Mouse (Mus musculus) ZHBTc4 (cell line): Measurements from ENCODE around the gene Atxn1.
A peak's percentile ranks its signal among the peaks of the same experiment; 100 is the strongest.

Experiments used
- DNase-seq: peaks from one replicate; pipeline ENCODE4 v3.0.0-alpha.2; 2011; ENCODE audit warnings: low read depth, low spot score

Gene Atxn1

DNA sequence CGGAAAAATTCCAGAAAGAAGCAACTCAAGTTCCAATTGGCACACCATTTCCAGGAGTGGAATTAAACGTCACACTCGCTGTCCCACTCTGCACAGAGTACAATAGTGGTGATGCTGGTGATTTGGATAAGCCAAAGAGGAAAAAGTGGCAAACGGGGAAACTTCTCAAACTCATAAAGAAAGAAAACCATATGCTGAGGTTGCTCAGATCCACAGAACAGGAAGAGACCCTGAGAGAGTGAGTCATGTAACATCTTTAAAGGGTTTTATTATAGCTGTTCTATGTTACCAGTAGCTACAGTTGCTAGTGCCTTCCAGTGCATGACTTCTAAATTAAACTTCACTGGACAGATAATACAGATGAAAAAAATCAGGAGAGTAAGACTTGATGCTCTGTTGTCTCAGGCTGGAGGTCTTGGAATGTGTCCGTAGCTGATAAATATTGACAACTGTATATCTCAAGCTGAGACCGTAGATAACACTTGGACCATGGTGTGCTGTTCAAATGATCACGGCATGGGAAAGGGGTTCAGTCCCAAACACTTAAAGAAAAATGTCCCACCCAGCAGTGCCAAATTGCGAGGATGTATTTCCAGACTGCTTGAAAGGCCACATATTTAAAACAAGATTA, 98.1 kb downstream of the Atxn1 start:
- no peak for DNase-seq

DNA sequence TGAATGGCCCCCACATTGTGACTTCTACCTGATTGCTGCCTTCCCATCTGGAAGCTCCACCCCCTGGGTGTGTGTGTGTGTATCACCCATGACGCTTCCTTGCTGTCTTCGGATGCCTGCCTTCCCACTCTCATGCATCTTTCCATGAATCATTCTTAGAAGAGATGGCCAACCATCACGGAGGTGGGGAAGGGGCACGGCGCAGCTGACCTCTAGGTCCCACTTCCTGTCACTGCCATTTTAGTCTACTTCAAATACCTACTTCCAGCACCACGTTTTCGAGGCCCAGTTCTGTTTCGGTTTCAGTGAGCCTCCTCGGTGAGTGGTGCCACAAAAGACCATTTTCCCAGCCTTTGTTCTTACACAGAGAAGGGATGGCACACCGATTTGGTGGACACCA, 99.2 kb downstream of the Atxn1 start:
- DNase-seq: no peak

DNA sequence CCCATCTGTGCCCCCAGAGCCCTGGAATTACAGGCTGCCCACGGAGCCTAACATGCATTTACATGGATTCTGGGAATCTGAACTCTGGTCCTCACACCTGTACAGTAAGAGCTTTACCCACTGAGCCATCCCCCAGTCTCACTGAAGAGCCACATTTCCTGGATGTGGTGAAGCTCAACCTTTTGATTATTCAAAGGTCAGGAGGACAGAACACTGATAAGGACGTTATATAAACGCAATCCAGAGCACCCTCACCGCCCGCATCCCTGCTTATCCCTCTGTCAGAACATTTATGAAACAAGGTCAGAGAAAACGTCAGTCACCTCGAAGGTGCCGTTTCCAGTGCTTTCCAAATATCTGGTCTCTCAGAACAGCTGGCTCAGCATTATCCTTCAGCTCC, 101.0 kb downstream of the Atxn1 start:
- DNase-seq: no peak

DNA sequence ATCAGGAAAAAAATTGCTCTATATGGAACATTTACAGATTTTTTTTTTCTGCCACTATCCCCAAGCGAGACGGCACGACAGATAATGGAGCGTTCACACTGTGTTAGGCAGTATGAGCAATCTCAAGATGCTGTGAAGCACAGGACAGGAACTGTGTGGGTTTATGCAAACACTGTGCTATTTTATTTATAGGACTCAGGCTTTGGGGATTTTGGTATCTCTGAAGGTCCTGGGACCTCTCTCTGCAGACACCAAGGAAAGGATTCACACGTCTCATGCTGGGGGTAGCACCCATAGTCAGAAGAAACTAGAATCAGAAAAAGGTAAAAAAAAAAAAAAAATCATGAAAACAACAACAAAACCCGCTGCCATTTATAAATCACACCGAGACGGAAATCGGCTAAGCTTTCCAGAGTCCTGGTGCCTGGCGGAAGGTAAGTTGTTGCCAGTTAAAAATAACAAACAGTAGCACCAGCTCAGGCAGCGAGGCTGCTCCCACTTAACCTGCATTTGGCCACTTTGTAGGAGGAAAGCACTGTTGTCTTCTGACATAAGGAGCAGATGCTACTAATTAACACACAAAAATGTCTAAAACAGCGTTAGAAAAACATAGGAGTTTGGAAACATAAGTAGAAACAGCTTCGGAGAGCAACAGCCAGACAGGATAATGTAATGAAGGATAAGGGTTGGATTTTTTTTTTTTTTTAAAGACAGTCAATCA, 102.8 kb downstream of the Atxn1 start:
- no peak for DNase-seq

DNA sequence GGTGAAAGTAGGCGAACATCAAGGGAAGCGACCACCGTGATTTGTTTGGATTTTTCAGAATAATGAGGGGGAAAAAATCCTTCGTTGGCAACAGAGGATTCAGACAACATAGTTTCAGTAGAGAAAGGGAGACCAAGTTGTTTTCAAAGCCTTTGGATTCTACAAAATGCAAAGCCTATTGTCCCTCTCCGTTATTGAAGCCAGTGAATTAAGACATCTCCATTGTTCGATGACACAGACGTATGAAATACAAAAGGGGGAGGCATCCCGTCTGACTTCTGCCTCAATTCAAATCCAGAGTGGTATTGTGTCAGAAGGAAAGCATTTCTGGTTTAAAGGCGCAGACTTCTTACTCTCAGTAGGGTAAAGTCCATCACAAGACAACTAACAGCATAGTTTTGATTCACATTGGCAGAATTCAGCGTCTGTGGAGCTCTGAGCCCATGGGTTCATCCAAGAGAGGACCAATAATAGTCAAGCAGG, 103.7 kb downstream of the Atxn1 start:
- DNase-seq: no peak

DNA sequence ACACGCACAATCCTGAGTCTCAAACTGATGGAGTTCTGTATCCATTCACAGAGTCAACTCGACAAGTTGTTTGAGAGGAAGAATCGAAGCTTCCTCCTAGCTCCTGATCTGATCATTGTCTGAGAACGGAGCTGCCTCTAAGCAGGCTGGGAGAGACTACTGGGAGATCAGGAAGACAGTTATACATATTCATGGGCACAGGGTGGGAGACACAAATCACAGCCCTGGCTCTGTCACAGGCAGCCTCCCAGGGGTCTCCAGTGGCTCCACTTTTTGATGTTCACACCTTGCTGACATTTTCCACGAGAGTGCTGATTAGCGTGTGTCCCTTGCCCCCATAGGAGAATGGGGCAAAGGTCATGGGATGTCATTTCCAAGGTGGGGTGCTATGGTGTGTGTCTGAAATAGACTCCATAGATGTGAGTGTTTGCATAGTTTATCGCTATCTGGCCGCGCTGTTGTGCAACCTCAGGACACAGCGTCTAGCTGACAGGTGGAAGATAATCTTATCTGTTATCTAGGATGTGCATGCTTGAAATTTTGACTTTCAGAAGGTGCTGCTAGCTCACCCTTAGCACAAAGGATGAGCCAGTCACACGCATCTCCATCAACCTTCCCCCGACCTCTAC, 105.6 kb downstream of the Atxn1 start:
- no peak for DNase-seq

DNA sequence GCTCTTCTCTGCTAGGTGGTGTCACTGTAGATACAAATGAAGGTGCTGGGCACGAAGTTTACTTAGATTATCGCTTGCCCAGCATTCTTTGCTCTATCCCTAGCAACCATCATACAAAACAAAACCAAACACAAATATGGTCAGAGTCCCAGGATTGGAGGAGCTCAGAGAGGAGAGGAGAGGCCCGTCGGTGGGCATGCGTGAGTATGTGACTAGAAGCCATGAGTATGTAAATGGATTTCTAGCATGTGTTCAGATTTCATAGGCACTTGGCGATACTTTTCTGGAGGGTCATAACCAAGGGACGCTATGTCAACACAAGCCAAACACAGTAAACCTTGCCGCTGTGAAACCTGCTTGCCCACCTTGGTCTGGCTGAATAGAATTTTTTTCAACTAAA, 107.4 kb downstream of the Atxn1 start:
- DNase-seq: no peak

DNA sequence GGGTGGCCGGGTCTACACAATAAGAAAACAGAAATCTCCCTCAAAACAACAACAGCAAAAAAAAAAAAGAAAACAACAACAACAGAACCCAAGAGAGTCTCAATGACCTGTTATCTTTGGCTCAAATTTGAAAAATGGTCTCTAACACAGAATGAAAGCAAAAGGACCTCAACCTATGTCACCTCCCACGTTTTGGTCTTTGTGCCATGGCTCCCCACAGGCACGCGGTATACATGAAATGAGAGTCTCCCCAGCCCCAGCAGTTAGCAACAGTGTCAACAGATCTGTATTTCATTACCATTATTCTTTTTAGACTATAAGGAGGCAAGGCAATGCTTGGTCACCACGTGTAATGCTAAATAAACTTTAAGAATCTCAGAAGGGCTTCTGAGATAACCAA, 110.3 kb downstream of the Atxn1 start:
- no peak for DNase-seq

DNA sequence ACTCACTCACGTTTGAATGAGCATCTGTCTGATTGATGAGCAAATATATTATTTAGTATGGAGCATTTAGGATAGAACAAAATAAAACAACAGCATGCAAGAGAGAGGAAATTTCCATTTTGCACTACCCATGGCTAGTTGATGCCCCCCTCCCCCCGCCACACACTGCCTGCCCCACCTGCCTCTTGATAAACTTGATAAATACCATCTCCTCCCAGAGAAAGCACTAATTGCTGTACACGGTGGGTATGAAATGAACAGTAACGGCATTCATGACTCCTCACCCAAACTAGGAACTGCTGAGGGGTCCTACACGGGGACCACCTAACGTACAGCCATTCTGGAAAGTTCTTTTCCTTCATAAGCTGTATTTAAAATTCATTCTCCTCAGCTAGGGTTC, 111.1 kb downstream of the Atxn1 start:
- no peak for DNase-seq

DNA sequence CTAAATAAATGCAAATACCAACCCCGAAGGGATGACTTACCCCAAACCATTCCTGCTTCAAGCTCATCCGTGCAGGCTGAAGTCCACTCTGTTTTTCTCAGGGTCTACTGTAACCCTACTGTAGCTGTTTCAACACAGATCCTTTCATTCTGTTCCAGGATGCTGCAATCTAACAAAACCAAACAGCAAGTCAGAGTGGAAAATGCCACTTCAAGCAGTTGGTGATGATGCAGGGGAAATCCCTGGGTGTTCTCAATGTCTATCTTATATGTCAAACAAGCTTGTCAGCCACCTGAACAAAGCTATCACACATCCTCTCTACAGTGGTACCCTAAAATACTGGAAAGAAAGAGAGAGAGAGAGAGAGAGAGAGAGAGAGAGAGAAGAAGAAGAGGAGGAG, 112.5 kb downstream of the Atxn1 start:
- no peak for DNase-seq

DNA sequence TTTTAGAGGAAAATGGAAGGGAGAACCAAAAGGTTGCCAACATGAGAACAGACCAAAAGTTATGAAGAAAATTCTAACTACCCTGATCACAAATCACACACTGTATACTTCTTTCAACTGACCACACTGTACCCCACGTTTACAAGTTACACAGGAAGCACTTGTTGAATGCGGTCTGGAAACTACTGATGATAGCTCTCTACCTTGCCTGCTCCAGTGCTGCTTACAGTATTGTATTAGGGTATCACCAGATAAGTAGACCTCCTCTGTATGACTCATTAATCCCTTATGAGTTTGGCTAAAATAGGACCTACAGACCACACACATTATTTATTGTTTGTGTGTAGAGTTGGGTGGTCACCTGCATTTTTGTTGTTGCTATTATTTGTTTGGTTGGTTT, 113.1 kb downstream of the Atxn1 start:
- DNase-seq: no peak

DNA sequence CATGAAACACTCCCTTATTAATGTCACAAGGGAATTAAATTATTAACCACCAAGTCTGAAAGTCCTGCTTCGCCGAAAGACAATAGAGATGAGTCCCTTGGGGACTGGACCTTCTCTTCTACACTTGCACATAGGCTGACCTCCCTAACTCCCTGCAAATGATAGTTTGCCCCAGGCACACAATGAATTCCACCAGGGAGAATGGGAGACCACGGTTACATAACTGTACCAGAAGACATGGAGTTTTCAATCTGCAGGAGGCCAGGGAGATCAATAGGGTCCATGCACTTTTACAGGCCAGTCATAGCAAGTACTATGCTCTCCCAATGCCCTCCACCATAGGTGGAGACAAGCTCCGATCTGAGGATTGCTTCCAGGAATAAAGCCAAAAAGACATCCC, 113.7 kb downstream of the Atxn1 start:
- no peak for DNase-seq

DNA sequence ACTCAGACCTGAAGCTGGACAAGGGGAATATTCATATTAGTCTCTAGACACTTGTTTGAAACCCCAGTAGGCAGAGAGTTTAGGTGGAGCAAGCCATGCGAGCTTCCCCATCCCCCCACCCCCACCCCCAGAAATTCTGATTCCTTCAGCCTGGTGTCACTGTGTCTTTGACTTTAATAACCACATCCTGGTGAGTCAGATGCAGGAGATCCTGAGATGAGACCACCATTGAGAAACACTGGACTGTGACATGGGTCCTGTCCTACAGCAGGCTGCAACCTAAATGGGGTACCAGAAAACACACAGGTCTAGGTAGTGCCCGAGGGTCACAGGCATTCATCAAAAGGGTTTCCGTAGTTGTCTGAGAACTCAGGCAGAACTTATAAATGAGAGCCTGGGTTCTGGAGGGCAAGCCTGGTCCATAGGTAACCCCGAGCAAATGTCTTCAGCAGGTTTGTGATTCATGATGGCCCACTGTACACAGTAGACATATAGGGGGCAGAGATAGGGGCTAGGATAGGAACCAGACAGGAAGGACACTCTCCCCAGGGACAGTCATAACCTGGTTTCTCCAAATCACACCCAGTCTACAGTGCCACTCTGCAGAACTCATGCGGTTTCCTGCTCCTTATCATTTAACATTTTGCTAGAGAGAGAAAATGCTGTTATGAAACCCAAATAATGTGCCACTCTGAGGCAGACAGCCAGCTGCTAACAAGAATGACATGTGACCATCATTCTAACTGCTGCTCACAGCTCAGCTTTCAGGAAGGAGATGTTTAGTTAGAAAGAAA, 114.4 kb downstream of the Atxn1 start:
- DNase-seq: no peak

DNA sequence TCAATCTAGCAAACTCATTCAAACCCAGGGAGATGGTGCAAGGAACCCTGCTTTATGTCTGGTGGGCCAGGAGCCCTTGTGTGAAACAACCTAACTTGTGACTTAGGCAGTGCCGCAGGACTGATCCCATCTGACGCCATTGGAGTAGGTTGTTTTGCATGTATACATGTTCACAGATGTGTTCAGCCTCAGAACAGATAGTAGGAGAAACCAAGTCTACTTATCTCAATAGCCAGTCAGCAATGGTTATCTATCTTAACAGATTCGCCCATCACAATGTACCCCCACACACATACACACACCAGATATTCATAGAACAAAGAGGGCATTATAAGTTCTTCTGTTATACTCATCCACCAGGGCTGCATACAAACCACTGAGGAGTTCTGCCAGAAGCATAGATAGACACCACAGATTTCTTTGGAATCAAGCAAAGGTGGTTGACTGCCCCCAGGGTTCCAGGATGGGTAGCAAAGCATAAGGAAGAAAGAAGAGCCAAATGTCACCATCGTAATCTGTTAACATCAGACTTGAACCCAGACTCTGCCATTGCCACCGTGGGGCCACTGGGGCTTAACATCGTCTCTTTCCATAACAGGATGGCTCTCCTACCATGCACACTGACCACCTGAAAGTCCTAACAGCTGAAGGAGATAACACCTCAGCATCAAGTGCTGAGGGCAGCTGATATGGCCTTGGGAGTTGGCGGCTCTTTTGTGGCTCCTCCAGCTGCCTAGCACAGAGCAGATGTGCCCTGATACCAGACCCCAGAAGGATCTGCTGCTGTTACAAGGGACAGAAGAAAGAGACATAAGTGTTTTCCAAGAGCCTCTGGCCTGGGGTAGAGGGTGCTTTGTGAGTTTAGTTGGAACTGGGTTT, 115.4 kb downstream of the Atxn1 start:
- no peak for DNase-seq

DNA sequence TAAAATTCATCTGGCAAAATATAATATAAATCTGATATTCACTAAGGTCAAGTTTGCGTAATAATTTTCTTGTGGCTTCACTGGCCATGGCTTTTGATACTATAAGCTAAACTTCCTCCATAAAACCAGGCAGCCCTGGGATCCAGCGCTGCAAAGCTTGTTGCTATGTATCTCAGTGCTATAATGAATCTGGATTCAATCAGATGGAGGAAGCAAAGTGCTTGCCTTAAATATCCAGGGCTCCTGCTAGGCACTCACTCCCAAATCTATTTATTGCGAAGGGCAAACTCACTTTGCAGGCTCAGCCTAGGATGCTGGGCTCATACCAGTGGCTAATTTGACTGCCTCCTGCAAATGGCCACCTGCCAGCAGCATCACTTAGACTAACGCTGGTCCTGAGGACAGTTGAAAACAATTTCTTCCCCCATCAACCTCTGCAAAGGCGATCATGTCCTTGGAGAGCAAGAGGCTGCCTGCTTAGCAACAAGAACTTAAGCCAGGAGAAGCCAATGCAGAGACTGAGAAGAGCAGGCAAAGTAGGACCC, 122.2 kb downstream of the Atxn1 start:
- no peak for DNase-seq

DNA sequence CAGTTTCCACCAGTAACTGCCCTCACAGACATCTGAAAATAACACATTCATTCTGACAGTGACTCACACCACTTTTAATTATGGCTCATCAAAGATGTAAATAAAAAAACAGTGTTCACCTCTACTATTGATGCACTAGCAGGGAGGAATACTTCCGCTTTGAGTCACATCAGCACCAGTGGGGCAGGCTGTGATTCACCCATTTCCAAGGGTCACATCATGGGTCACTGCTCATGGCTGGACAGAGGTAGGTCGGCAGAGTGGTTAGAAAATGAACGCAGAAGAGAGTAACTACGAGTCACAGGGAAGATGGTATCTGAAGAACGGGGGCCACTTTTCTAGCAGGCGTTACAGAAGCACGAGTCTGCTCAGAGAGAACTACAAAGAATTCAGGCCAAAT, 124.9 kb downstream of the Atxn1 start:
- DNase-seq: no peak

DNA sequence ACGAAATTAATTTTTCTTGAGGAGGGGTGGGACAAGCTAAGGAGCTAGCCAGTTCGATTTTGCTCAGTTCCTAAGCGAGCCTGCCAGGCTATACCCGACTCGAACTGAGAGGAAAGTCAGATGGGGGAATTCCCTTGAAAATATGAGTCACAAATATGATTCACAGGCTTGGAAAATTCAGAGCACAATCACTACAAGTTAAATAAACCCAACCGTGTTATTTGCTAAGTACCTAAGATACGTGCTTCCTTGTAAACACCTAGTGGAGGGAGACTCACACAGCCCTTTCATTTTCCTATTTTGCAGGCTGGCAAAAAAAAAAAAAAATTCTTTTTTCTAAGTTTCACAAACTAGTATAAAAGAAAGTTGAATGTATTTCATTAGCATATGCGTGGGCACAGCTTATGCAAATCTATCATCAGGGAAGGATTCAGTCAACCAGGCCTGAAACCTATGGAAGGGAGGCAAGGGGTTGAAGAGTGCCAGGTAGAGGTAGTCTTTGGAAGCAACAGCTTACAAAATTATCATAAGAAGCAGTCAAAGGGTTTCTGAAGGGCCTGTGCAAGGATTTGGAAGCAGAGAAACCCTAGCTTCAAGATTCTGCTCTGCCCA, 127.1 kb downstream of the Atxn1 start:
- no peak for DNase-seq

DNA sequence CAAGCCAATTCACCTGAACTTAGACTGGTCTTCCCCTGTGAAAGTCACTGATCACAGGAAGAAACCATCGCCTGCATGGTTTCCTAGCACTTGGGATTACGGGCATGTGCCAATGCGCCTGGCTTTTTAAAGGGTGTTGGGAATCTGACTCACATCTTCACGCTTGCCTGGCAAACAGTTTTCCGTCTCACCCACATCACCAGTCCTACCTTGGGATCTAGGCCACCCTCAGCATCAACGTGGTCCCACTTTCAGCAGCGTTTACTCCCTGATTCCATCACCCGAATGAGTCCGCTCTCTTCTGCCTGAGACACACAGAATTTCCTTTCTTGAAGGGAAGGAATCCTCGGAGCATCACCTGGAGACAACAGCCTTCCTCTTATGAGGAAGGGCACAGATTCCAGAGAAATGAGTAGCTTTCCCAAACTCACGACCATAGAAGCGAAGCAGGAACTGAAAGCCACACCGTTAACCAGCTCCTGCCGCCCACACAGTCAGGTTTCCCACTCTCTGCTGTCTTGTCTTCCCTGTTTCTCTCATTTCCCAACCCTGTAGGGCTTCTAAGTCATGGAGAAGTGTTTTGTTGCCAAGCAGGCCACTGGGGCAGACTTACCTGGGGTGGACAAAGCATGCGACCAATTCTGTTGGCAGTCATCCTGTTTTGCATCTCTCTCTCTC, 128.3 kb downstream of the Atxn1 start:
- DNase-seq: no peak

DNA sequence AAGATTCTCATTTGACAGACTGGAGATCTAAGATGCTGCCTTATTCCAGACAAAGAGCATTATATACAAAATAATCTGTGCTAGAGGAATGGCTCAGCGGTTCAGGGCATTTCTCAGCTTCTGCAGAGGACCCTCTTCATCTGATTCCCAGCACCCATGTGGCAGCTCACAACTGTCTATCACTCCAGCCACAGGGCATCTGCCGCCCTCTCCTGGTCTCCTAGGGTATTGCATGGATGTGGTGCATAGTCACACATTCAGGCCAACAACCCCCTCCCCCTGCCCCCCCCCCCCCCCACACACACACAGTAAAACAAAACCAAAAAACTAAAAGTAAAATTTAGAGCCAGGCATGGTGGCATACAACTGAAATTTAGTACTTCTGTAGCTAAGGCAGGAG, 130.5 kb downstream of the Atxn1 start:
- DNase-seq: peak; percentile 39
